Mouse (Mus musculus) megakaryocyte progenitor cell, adult 5-6 weeks (primary cell): ENCODE data around the gene Gm20532. TPM values are rescaled to one million over a fixed set of nuclear protein-coding genes. Genes with fewer than 3 reads are reported as not detected.

Source experiments
- ATAC-seq: replicated peaks from 2 replicates; pipeline ENCODE4 v1.8.0; 2016; ENCODE audit warnings: mild to moderate bottlenecking, moderate TSS enrichment, inconsistent platforms; ENCODE audit not compliant: poor library complexity
- total RNA-seq, 2 experiments: library from RNA; stranded (forward) in 1 of 2; stranded (reverse) in 1 of 2; fragments of 157-497, 149-512 nt in 1 of 2; fragments of 200-1000 nt in 1 of 2; gene quantifications; 2 replicates each; pipeline versions ENCODE4 v1.2.3 to v1.2.4; 2015 to 2017

Gene Gm20532
- total RNA-seq (2015) (not detected in 2 replicates), total RNA-seq (2017) (not detected in 2 replicates)

- ATAC-seq, result peak; percentile 35
These were observed at the start of gene Gm20532 for GRCm38 (mm10) chr2:26586294-26587043. Gene Gm20532, plus strand, starts transcription at chr2:26586639.

GRCm38 (mm10) chr2:26539516-26539915, 46.9 kb upstream of the Gm20532 start:
- ATAC-seq, result no peak

- ATAC-seq, result no peak
These were observed 45.7 kb upstream of the Gm20532 start for GRCm38 (mm10) chr2:26540721-26541120.

GRCm38 (mm10) chr2:26541258-26541910, 45.1 kb upstream of the Gm20532 start:
- no peak for ATAC-seq

GRCm38 (mm10) chr2:26543155-26543554, 43.3 kb upstream of the Gm20532 start:
- no peak for ATAC-seq

GRCm38 (mm10) chr2:26543768-26544167, 42.7 kb upstream of the Gm20532 start:
- no peak for ATAC-seq

GRCm38 (mm10) chr2:26544265-26544664, 42.2 kb upstream of the Gm20532 start:
- ATAC-seq, result no peak

GRCm38 (mm10) chr2:26547481-26547880, 39.0 kb upstream of the Gm20532 start:
- no peak for ATAC-seq

- ATAC-seq, result peak; percentile 67
These were observed 36.6 kb upstream of the Gm20532 start for GRCm38 (mm10) chr2:26549801-26550200.

- no peak for ATAC-seq
These were observed 36.2 kb upstream of the Gm20532 start for GRCm38 (mm10) chr2:26550205-26550604.

- peak; percentile 75 for ATAC-seq
These were observed 35.7 kb upstream of the Gm20532 start for GRCm38 (mm10) chr2:26550777-26551176.

GRCm38 (mm10) chr2:26551446-26551845, 35.0 kb upstream of the Gm20532 start:
- ATAC-seq, result 0 out of 2 replicates have a peak, but pooled peaks have one; percentile 18

- no peak for ATAC-seq
These were observed 34.4 kb upstream of the Gm20532 start for GRCm38 (mm10) chr2:26552066-26552465.

- no peak for ATAC-seq
These were observed 32.5 kb upstream of the Gm20532 start for GRCm38 (mm10) chr2:26553904-26554303.

GRCm38 (mm10) chr2:26555076-26555475, 31.4 kb upstream of the Gm20532 start:
- no peak for ATAC-seq

GRCm38 (mm10) chr2:26556535-26556993, 29.9 kb upstream of the Gm20532 start:
- ATAC-seq, result no peak

GRCm38 (mm10) chr2:26560506-26560905, 25.9 kb upstream of the Gm20532 start:
- no peak for ATAC-seq

- peak; percentile 68 for ATAC-seq
These were observed 25.0 kb upstream of the Gm20532 start for GRCm38 (mm10) chr2:26561351-26562016.

- ATAC-seq, result peak; percentile 93
These were observed 20.2 kb upstream of the Gm20532 start for GRCm38 (mm10) chr2:26566221-26566620.

GRCm38 (mm10) chr2:26570034-26570433, 16.4 kb upstream of the Gm20532 start:
- peak; percentile 47; the same call in 1 of the 2 replicates for ATAC-seq

GRCm38 (mm10) chr2:26571400-26571799, 15.0 kb upstream of the Gm20532 start:
- peak; percentile 10; the same call in 1 of the 2 replicates for ATAC-seq
